Mouse (Mus musculus) thymus, postnatal 10 days (tissue): Measurements from ENCODE around the gene Slc39a9.

Source experiments
- DNase-seq, 2 experiments: peaks; one replicate each; pipeline ENCODE4 v3.0.0; 2021; ENCODE audit warnings: low spot score in 2 of 2

Slc39a9 gene

GRCm38 (mm10) chr12:80653951-80654658 lies 10.4 kb downstream of the Slc39a9 start:
- no peak for DNase-seq

GRCm38 (mm10) chr12:80654659-80655025 lies 11.0 kb downstream of the Slc39a9 start:
- no peak for DNase-seq

GRCm38 (mm10) chr12:80658661-80659060 lies 15.0 kb downstream of the Slc39a9 start:
- DNase-seq: no peak

- DNase-seq: no peak
Observed at GRCm38 (mm10) chr12:80662322-80662721, 18.6 kb downstream of the Slc39a9 start.

- DNase-seq: no peak
Observed at GRCm38 (mm10) chr12:80663935-80664334, 20.3 kb downstream of the Slc39a9 start.

- no peak for DNase-seq
Observed at GRCm38 (mm10) chr12:80668391-80668790, 24.7 kb downstream of the Slc39a9 start.

GRCm38 (mm10) chr12:80673170-80673569 lies 29.5 kb downstream of the Slc39a9 start:
- DNase-seq: peak in 1 of 2 experiments; percentile 51

GRCm38 (mm10) chr12:80681340-80681739 lies 37.7 kb downstream of the Slc39a9 start:
- peak in 1 of 2 experiments; percentile 18 for DNase-seq

GRCm38 (mm10) chr12:80683554-80683953 lies 39.9 kb downstream of the Slc39a9 start:
- no peak for DNase-seq

- no peak for DNase-seq
Observed at GRCm38 (mm10) chr12:80684316-80684715, 40.6 kb downstream of the Slc39a9 start.

- no peak for DNase-seq
Observed at GRCm38 (mm10) chr12:80687788-80688211, 44.1 kb downstream of the Slc39a9 start.

- DNase-seq: no peak
Observed at GRCm38 (mm10) chr12:80689696-80690095, 46.0 kb downstream of the Slc39a9 start.

GRCm38 (mm10) chr12:80691671-80692091 lies 48.0 kb downstream of the Slc39a9 start:
- DNase-seq: no peak

- no peak for DNase-seq
Observed at GRCm38 (mm10) chr12:80692269-80692972, 48.7 kb downstream of the Slc39a9 start, which contains the start of gene Plekhd1. TSS of gene Plekhd1 (plus strand) at chr12:80692591.

- DNase-seq: no peak
Observed at GRCm38 (mm10) chr12:80693700-80694099, 50.0 kb downstream of the Slc39a9 start.

GRCm38 (mm10) chr12:80695004-80695403 lies 51.3 kb downstream of the Slc39a9 start:
- no peak for DNase-seq

GRCm38 (mm10) chr12:80698526-80699143 lies 55.0 kb downstream of the Slc39a9 start:
- DNase-seq: no peak

- DNase-seq: no peak
Observed at GRCm38 (mm10) chr12:80699144-80699531, 55.5 kb downstream of the Slc39a9 start.

GRCm38 (mm10) chr12:80701332-80701731 lies 57.6 kb downstream of the Slc39a9 start:
- DNase-seq: no peak

- DNase-seq: no peak
Observed at GRCm38 (mm10) chr12:80706208-80706914, 62.7 kb downstream of the Slc39a9 start.

- DNase-seq: no peak
Observed at GRCm38 (mm10) chr12:80706915-80707604, 63.4 kb downstream of the Slc39a9 start.
